Mouse (Mus musculus) right cerebral cortex, postnatal 10 days (tissue): ENCODE measurements around the gene Csnk1g2.

ENCODE experiments used
- DNase-seq, 2 experiments: peaks; one replicate each; pipeline ENCODE4 v3.0.0; 2021; ENCODE audit warnings: low spot score in 2 of 2

Gene Csnk1g2

DNA sequence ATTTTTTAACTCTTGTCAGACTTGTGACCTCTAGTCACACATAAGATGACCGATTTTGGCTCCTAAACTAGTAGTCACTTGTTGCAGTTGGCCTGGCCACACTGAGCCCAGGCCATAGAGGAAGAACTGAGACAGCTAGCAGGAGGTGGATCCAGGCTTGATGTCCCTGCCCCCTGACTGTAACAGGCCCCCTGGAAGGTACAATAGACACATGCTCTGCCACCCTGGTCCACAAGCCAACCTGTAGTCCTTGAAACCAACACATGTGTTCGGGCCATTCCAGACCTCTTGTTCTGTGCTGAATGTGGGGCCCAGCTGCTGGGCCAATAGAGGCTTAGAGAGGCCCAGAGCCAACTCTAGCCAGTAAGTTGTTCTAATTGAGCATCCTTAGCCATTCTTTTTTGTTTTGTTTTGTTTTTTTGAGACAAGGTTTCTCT is 57.6 kb downstream of the Csnk1g2 start:
- DNase-seq, result no peak

DNA sequence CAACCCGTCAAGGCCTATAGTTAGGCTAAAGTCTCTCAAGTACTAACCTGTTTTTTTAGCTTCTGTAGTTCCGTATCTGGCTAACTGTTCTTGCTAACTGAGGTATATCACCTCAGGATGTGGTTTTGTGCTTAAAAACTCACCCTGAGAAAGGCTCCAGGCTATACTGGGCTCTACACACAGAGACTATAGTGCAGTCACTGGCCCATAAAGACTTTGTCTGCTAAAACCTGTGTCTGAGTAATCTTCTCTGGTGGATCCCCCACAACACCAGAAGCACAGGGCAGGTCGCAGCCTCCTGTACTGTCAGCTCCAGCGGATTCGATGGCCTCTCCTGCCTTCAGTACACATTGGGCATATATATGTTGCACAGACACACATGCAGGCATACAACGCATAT is 59.4 kb downstream of the Csnk1g2 start:
- no peak for DNase-seq

DNA sequence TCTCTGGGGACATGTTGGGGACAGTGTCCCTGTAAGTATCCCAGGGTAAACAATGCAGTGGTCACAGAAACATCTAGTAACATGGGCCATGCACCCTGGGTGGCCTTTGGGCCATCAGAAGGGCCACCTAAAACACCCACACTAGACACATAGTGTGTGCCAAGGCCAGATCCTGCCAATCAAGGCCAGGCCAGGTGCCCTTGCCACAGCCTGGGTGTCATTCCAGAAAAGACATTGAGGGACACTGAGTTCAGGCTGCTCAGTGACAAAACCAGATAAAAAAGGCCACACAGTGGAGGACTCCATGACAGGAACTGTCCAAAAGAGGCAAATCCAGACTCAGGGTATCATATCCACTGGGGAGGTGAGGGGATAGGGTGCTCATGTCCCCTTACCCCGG is 61.0 kb downstream of the Csnk1g2 start:
- DNase-seq, result no peak

DNA sequence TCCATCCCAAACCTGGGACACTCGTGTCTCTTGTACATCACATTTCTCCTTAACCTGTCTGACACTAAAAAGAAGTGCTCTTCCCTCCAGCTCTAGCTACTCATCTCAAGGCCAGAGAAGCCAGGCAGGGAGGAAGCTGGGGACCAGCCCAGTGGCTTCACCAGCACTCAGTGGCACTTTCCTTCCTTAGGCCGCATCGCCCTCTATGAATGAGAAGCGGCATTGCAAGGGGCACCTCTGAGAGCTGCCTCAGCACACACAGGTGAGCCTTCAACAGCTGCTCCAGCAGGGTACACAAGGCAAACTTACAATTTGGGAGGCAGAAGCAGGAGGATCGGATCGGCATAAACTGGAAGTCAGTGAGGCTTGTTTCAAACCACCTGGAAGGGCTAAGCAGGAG is 61.6 kb downstream of the Csnk1g2 start:
- DNase-seq, result no peak

DNA sequence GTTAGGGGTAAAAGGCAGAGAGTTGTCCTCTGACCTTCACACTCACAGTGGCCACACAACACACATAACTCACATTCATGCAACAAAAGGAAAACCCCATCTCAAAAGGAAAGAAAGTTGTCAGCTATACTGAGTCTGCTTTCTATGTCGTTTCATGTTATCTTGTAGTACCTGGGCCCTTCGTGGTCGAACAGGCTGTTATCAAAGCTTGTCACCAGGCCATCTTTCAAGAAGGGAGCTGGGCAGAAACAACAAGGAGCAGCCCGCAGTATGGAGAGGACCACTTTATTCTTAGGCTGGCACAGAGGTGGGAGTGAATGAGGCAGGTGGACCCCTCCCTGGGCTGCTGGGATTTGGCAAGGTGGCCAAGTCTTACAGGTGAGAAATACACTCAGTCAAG is 62.3 kb downstream of the Csnk1g2 start:
- no peak for DNase-seq

DNA sequence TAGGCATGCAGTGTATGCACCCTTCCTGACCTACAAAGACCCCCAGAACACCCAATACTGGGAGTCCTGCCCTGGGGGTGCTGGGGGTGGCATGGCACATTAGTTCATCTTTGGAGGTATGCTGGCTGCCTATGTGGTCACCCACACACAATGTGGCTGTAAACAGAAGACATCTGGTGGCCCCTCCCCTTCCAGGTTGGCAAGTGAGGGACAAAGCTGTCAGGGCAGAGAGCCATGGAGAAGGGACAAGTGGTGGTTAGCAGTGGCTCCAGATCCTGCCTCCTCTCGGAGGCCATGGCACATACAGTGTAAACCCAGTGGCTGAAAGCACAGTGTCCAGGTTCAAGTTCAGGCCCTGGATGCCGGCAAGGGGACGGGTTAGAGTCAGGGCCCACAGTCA is 64.0 kb downstream of the Csnk1g2 start:
- DNase-seq, result no peak

DNA sequence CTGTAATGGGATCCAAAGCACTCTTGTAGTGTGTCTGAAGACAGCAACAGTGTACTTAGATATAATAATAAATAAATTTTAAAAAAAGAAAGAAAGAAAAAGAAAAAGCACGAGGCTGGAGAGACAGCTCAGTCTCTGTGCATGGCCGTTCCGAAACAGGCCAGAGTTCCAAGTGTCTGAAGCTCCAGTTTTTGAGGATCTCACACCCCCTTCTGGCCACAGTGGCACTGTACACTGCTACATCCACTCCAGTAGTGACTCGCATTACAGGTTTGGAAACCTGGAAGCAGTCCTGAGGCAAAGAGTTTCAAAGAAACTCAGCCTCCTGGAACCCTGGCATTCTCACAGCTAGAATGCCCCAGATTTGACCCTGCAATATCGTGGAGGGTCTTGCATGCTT is 65.2 kb downstream of the Csnk1g2 start:
- peak in 1 of 2 experiments; percentile 73 for DNase-seq
